Mouse (Mus musculus): ENCODE data around the gene Rnf11.

DNA sequence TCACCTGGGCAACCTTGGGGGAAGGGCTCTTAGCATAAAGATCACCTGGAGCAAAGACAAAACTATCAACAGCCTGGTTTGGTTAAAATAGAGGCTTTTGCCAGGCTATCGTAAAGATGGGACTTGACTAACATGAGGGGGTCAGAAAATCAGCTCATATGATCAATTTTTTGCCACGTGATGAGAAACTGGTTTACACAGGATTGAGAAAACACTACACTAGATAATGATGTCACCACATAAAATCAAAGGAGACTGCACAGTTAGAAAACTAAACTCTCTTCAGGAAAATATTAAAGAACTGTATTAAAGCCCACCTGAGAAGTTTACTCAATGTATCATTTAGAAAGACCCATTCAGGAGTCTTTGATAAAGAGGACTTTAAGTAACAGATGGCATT lies 9.4 kb downstream of the Rnf11 start:
- TF ChIP-seq CTCF (IDR thresholded peaks at IDR 0.05; ENCODE audit: extremely low read depth, insufficient read length, insufficient replicate concordance, low read depth, low read length) (no peak), POLR2A (IDR thresholded peaks at IDR 0.05; ENCODE audit: low read depth, low read length) (no peak)

All from small intestine, adult 2 months (tissue).